Mouse (Mus musculus) embryo, embryonic 11 days (tissue): Measurements from ENCODE around the gene Tent4b.

ENCODE experiments used
- DNase-seq: peaks from one replicate; pipeline ENCODE4 v3.0.0-alpha.2; 2015

Gene Tent4b

DNA sequence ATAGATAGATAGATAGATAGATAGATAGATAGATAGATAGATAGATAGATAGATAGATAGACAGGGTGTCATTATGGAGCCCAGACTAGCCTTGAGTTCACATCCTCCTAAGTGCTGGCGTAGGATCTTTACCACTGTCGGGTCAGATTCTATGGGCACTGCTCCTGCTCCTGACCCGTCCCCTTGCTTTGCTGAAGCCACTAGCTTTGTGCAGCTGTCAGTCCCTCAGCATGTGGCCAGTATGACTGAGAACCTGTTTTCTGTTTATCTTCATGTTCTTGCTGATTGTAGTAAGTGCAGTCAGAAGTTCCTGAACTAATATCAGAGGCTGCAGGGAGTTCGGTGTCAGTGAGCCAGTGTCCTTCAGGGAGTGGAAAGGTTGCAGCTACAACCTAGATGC lies 108.7 kb downstream of the Tent4b start:
- DNase-seq: no peak
